In genomic region chr11:110427159-110427561, GRCm38 (mm10) we compare ENCODE assay signal across 8 mouse cellular contexts. TPM values are rescaled to one million over a fixed set of nuclear protein-coding genes. Genes with fewer than 3 reads are reported as not detected.
DNase-seq lines count a peak whose midpoint lies in the region; ATAC-seq and TF ChIP-seq lines count a peak whose summit lies in the region.

No protein-coding gene starts in this region.

- TF ChIP-seq CTCF in bone marrow, adult 2 months (IDR thresholded peaks at IDR 0.05; ENCODE audit: control insufficient read depth, insufficient read depth, low read length): no peak

- no peak for TF ChIP-seq POLR2A in bone marrow, adult 2 months (IDR thresholded peaks at IDR 0.05; ENCODE audit: borderline replicate concordance, control insufficient read depth, low read depth, low read length)

- WGBS in bone marrow, adult 2 months: 15% methylated on average over 11 of the region's 11 CpGs
- 39% methylated on average over 11 of the region's 11 CpGs for WGBS in intestine, embryonic 15.5 days

- H3K9me3 ChIP-seq in intestine, embryonic 15.5 days: no peaks in the 10 kb centered on the region

- H3K27me3 ChIP-seq in intestine, embryonic 15.5 days (replicated peaks): no peaks in the 10 kb centered on the region

- peaks cover 3% of the 10 kb centered on the region for H3K4me1 ChIP-seq in bone marrow, adult 2 months (ENCODE audit: control insufficient read depth, insufficient read depth, low read length)
- H3K4me1 ChIP-seq in intestine, embryonic 15.5 days (replicated peaks): peaks cover 10% of the 10 kb centered on the region

- no peak overlapping the region for H3K9ac ChIP-seq in intestine, embryonic 15.5 days

- H3K4me3 ChIP-seq in bone marrow, adult 2 months (replicated peaks; ENCODE audit: control insufficient read depth, low read depth, low read length): peak overlapping the region; percentile 35
- no peak overlapping the region for H3K4me3 ChIP-seq in intestine, embryonic 15.5 days (replicated peaks)

- peak overlapping the region; percentile 64; the same call in 1 of the 2 replicates for H3K27ac ChIP-seq in bone marrow, adult 2 months (ENCODE audit: control insufficient read depth, insufficient read depth, low read depth, low read length, poor library complexity)
- H3K27ac ChIP-seq in intestine, embryonic 15.5 days: peak overlapping the region; percentile 66

- 0 out of 2 replicates have a peak overlapping the region, but pooled peaks have one; percentile 22 for H3K4me2 ChIP-seq in intestine, embryonic 15.5 days (replicated peaks)

- H3K36me3 ChIP-seq in intestine, embryonic 15.5 days: no peaks in the 10 kb centered on the region

- peak; percentile 79 for ATAC-seq in intestine, embryonic 15.5 days
- peak; percentile 45 for ATAC-seq in megakaryocyte-erythroid progenitor cell, adult 5-6 weeks (replicated peaks; ENCODE audit: low FRiP score, low TSS enrichment, poor library complexity, severe bottlenecking)

- DNase-seq in kidney, adult 11 months: peak; percentile 34
- no peak for DNase-seq in kidney, postnatal 14 days
- DNase-seq in cerebellum, adult 9-10 months: no peak
- DNase-seq in urinary bladder, postnatal 25 days (ENCODE audit: low spot score): no peak
- DNase-seq in frontal cortex, postnatal 25 days (ENCODE audit: low spot score in 2 of 2): no peak

RNA-seq across cellular contexts. Expression of gene Map2k6, which starts 28.2 kb away (rescaled TPM):
- polyA plus RNA-seq in bone marrow, adult 2 months (2011; ENCODE audit: insufficient read depth, insufficient read length, low replicate concordance, missing spikeins): 3.3 and 6.0 TPM in 2 replicates
- 17.8 and 18.9 TPM in 2 replicates for polyA plus RNA-seq in intestine, embryonic 15.5 days (2015; fragmentation: Nextera tagmentation; extraction: Ambion mirVana)
- 6.3 and 6.4 TPM in 2 replicates for total RNA-seq in megakaryocyte-erythroid progenitor cell, adult 5-6 weeks (2014; fragmentation: Nextera tagmentation)
- total RNA-seq in megakaryocyte-erythroid progenitor cell, adult 5-6 weeks (2017): 16.2 and 18.6 TPM in 2 replicates
